Mouse (Mus musculus) fibroblast of lung, adult 2 months (primary cell): ENCODE results near the gene Lrrc3c.
"Not testable (repeated sequence)": the region's sequence is repeated elsewhere in the genome, so short reads cannot be mapped to it uniquely, and the experiment has no call there.

Experiments used
- DNase-seq: peaks from one replicate; pipeline ENCODE4 v3.0.0-alpha.2; 2011; ENCODE audit warnings: low read depth

Gene Lrrc3c

DNA sequence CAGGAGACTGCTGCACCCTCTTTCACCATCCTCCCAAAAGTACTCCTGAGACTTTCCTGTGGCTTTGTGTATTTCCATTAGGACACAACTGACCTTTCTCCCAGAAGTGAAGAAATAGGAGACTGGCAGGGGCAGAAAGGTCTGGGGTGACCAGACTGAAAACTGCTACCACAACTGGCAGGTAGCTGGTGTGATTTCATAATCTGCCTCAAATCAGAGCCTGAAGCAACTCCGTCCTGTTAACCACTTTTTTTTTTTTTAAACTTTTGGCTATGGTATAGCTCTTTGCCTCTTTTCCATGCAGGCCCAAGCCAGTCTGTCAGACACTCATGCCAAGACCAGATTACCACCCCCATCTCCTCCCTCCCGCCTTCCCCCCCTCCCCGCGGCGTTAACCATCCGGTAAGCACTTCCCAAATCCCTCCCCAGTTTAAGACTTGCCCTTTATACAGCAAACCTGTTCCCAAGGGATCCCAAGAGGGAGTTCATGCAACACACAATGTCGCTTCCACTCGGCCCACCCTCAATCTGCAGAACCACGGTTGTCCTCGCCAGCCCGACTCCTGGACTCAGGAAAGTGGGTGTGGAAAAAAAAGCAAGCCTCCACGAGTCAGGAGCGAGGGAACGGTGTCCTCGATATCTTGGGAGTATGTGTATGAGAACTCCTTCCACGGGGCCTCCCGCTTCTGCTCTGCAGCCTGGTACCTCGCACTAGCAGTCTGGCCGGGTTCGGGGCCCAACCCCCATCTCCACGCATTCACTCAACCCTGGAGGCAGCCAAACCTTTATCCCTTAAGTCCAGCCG, 11.8 kb upstream of the Lrrc3c start:
- DNase-seq: no peak

DNA sequence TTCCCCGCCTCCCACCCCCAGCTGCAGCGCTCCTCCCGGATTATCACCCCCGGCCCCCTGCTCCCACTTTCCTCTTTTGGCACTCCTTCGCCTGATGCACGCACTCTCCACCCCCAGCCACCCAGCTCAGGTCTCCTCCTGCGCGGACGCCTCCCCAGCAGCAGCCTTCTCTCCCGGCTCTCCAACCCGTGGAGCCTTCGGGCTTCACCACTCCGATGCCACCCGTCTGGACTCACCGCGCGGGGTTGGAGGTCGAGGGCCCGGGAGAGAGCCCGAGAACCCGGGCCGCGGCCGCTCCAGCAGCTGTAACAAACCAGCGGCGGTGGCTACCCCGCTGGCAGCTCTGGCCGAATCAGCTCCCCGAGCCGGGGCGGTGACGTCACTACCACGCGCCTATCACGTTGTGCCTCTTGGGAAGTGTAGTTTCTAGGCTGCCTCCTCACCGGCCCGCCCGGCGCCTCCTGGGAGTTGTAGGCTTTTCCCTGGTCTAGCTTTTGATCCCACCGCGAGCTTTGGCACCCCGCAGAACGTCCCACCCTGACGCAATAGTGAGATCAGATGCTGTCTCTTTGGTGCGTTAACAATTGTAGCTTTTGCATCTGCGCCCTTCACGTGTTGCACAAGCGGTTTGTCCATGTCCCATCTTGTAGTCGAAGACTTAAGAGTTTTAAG, 11.1 kb upstream of the Lrrc3c start, which contains the start of gene Ormdl3:
Gene Ormdl3 (minus strand): TSS at position 477 of the 672 bp plus-strand sequence.
- peak; percentile 86 for DNase-seq

DNA sequence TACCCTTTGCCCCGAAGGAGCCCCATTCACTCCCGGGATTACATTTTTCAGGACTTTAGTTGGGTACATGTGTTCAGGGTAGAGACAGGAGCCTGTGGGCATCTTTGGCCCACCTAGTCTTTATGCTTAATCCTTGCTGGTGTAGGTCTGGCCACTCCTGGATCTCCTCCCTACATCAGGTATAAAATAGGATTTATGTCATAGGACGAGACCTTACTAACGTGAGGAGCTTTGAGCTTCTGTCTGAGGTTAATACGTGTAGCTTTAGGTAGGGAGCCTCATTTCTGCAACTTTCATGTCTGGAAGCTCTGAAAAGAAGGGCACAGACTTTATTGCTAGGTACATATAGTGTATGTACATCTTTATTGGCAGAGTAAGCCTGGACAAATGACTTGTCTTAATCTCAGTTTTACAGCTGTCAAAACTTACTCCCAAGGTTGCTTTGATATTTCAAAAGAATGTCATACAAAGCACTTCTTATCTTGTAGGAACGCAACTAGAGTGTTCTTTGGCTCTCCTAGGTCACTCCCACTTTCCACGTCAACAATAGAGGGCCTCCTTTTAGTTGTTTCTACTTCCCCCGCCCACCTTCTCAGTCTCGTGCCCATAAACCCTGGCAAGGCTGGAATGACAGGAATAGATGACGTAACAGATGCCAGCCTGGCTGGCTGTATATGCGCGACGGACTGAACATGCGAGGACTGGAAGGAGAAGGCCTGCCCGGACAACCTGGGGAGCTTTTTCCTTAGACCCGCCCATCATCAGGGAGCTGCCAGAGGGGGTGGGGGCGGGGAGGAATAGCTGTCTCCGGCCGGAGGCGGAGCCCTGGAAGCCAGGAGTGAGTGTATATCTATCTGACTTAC, 10.2 kb upstream of the Lrrc3c start:
- no peak for DNase-seq

DNA sequence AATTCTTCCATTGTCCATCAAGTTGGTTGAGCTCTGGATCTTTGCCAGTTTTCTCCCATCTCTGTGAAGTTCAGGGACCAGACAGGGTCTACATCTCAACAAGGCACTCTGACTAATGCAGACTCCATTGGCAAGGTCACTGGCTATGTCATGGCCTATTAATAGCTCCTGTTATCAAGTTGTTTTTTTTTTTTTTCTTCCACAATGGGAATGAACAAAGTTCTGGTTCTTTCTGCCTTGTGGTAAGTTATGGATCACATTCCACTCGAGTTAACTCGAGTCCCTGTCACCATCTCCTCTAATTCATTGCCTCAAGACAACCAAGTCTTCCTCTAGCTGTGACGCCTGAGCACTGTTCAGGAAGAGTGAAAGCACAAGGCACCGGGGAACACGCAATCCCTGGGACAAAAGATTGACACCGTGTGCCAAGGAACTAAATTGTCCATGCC, 9.2 kb upstream of the Lrrc3c start:
- no peak for DNase-seq

DNA sequence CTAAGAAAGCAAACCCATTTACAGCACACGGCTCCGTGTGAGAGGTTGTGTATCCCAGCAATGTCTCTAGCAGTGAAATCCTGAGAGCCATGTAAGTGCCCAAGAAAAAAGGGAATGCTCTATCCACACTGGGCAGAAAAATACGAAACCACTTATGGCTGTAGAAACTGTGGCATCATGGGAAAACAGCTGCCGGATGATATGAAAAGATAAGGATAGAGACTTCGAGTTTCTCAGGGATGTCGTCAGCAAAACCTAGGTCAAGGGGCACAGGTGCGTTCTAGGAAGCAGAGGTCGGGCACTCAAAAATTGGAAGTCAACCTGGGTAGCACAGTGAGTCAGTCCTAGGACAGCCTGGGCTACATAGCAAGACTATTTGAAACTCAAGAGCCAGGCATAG, 8.8 kb upstream of the Lrrc3c start:
- no peak for DNase-seq

DNA sequence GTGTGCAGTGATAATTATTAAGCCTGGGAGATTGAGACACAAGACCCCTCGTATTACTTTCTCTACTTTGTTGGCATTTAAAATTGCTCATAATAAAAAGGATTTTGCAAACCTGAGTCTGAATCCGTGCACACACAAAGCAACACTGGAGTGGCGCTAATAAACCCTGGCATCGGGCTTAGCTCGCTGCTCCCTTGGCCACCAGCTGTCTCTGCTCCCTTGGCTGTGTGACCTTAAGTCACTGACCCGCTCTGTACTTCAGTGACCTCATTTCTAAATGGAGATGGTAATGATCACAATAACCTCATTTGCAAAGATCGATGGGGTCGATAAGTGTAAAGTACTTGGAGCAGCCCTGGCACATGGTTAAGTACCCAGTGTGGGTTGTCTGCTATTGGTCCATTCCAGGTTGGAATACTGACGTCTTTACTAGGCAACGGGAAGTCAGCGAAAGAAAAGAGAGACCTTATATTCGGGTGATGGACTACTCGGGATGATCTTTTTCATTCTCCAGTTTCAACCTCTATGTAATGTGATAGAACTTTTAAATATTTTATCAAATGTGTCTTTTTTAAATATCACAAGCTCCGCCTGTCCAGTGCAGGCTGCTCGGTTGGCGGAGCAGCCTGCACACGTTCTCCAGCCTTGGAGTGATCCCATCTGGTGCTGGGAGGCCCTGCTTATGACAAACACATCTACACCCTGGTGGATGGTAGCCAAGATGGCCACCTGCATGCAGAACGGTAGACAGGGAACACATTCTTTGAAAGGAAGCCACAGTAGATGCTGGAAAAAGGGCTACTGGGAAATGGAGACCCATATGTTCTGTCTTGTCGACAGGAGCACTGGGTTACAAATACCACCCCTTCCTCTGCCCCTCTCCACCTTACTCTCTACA, 7.3 kb upstream of the Lrrc3c start:
- DNase-seq: no peak

DNA sequence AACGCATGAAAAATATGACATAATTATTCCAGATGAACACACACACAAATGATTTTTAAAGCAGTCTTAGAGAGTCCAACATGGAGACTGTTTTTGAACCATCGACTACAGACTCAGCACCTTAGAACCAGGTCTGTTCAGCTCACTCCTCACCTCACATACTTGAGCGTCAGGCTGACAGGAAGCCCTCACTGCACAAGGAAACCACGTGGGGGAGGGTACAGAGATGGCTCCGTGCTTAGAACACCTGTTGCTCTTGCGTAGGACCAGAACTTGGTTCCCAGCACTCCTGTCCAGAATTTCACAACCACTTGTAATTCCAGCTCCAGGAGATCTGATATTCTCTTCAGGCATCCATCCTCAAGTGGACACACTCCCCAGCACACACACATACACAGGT, 3.1 kb upstream of the Lrrc3c start:
- no peak for DNase-seq

DNA sequence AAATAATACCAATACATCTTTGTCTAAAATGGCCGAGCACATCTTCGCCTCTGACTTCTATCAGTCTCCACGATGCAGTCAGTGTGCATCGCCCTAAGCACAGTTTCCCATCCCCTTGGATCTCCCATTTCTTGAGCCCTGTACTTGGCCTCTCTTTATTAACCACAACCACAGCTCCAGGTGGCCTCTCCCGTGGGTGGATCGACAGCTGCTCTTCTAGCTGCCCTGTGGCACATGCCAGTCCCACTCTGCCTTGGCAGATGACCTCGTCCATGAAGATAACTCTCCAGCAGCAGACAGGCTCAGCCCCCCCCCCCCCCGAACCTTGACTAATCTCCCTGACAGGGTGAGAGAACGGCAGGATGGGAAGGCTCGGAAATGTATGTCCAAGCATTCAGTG, 2.6 kb upstream of the Lrrc3c start:
- DNase-seq: no peak

DNA sequence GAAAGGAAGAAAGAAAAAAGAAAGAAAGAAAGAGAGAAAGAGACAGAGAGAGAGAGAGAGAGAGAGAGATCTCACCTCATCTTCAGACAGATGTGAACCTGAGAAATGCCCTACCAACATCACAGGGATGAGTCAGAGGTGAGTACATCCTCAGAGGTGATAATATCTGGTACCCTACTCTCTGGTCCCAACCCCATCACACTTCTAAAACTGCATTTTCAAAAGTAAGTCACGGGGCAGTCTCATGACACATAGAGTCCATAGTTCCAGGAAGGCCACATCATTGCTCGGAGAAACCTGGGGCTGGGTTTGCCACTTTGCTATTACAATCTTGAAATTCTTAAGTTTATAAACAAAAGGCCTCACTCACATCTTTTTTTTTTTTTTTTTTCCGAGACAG, 2.1 kb upstream of the Lrrc3c start:
- DNase-seq: no peak

DNA sequence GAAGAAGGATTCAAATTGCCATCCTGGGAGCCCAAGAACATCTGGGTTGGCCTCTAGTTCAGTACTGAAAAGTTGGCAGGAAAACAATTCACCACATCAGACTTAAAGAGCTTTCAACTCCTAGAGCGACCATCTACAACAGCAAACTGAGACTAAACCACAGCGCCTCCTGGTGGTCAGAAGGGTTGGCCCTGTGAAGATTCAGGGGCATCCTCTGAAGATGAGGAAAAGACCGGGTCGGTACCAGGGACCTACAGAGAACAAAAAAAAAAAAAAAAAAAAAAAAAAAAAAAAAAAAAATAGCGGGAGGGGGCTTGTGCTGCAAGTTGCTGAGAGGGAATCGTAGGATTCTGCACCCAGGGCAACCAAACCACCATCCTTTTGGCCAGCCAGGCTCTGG, 728 bp upstream of the Lrrc3c start:
- no peak for DNase-seq

DNA sequence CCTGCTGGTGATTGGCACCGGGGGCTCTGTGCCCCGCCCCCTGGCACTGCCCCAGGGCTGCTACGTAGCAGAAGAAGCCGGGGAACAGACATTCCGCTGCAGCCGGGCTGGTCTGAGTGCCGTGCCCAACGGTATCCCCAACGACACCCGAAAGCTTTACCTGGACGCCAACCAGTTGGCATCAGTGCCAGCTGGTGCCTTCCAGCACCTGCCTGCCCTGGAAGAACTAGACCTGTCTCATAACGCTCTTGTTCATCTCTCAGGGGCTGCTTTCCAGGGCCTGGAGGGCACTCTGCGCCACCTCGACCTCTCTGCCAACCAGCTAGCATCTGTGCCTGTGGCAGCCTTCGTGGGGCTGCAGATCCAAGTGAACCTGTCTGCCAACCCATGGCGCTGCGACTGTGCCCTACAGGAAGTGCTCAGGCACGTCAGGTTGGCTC, 780 bp downstream of the Lrrc3c start:
- DNase-seq: no peak

DNA sequence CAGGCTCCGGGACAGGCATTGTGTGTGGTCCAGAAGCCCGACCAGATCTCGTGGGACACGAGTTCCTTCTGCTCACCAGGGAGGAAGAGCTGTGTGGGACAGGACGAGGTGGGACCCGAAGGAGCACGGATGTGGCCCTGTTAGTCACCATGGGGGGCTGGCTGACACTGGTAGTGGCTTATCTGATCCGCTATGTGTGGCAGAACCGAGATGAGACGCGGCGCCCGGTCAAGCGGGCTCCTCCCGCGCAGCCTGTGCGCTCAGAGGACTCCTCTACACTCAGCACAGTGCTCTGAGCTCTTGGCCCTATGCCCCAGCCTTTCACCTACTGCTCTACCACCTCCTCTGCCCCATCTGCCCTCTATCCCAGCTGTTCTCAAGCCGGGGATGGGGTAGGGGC, 1.2 kb downstream of the Lrrc3c start:
- DNase-seq: no peak

DNA sequence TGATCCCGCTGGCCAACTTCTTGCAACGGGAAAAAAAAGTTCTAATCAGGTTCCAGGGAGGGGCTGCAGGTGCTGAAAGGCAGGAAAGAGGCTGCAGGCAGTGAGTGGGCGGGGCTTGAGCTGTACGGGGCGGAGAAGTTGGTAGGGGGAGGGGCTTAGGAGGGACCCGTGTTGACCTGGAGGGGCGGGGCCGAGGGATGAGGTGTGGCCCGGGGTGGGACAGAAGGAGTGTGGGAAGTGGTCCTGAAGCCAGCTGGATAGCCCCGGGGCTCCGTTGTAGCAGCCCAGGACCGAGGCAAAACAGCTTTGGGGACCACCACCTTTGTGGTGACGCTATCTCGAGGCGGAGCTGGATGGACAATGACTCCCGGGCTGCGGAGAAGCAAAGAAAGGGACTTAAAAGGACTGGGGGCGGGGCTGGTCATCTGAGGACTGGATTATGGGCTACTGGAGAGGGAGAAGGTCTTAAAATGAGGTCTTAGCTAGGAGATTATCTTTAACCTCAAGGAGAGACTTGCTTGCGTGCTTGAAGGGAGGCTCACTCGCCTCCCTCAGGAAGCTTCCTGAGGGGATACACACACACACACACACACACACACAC, 4.1 kb downstream of the Lrrc3c start:
- DNase-seq: no peak

DNA sequence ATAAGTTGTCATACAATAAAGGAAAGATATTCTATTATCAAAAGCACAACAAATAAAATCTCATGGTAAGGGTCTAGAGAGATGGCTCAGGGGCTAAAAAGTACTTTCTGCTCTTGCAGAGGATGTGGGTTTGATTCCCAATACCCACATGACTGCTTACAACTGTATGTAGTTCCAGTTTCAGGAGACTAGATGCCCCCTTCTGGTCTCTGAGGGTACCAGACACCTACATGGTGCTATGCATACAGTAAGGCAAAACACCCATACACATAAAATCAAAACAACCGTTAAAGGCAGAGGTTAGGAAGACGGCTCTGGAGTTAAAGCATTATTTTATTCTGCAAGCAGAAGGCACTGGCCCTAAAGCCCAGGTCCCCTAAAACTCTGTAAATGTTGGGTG, 5.9 kb downstream of the Lrrc3c start:
- no peak for DNase-seq

DNA sequence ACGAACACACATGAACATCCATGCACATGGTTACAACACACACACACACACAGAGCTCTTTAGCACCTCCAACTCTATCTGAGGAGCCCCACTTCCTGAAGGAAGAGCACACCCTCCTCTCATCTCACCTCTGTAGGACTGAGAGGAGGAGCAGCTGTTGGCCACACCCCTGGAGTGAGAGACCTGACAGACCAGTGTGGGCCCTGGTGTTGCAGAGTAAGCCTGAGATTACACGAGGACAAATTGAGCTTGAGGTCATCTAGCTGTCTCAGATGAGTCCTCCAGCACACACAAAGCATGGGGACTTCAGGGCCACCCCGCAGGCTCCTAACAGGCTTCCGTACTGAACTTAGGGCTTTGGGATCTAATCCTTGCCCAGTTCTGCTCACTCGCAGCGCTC, 6.8 kb downstream of the Lrrc3c start:
- not testable (repeated sequence) for DNase-seq

DNA sequence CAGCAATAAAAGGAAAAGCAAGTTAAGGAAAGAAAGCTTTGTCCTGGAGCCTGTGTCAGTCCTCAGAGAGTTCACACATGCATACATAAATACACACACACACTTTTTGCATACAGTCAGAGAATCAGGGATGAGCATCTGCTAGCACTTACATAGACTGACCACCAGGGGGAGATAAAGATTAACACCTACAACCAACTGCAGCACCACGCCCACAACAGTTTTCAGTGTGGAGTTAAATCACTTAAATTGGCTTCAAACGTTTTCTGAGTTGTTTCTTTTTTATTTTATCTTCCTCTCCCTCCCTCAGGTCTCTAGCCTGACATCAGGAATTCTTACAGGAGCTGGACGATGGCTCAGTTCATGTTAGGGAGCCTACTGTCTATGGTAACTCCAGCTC, 8.7 kb downstream of the Lrrc3c start:
- no peak for DNase-seq

DNA sequence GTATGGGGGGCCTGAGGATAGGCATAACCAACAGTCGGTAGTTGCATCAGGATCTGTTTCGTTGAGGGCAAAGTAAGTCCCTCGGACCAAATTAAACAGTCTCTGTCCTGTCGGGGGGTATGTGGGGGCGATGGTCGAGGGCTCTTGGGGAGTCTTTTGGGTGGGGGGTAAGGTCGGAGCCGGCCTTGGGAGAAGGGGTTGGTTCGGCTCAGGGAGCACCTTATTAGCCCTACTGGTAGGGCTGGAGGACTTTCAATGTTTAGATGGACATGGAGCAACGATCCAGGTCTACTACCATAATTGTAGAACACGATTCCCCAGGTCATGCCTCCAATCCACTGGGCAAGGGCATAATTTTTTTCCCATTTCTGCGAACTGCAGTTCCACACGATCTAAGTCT, 22.7 kb downstream of the Lrrc3c start:
- no peak for DNase-seq

DNA sequence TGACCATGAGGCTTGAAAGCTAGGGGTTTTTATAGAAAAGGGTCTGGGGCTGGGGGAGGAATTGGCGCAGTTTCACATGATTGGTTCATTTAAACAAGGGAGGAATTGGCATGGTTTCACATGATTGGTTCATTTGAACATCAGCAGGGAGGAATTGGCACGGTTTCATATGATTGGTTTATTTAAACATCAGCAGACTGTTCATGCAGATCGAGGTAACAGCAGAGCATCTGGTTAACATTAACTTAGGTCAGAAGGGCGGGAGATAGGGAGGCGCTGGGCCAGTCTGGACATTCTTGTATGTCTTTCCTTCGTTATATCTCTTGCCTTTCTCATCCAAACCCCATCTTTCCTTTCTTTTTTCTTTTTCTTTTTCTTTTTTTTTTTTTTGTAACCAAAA, 25.9 kb downstream of the Lrrc3c start:
- not testable (repeated sequence) for DNase-seq

DNA sequence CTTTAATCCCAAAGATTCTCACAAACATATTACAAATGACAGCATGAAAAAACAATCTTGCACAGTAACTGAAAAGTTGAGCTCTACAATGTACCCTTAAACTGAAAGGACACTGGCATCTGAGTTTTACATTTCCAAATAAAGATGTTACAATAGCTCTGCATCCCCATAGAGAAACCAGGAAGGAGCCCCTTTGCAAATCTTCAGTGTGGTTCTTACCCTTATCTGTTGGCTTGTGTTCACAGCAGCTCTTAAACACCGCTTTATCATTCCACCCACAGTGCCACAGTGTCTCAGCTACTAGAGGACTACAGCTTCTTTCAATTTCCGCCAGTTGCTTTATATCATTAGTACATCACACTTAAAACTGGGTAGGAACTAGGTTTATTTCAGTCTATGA, 26.3 kb downstream of the Lrrc3c start:
- DNase-seq: not testable (repeated sequence)

DNA sequence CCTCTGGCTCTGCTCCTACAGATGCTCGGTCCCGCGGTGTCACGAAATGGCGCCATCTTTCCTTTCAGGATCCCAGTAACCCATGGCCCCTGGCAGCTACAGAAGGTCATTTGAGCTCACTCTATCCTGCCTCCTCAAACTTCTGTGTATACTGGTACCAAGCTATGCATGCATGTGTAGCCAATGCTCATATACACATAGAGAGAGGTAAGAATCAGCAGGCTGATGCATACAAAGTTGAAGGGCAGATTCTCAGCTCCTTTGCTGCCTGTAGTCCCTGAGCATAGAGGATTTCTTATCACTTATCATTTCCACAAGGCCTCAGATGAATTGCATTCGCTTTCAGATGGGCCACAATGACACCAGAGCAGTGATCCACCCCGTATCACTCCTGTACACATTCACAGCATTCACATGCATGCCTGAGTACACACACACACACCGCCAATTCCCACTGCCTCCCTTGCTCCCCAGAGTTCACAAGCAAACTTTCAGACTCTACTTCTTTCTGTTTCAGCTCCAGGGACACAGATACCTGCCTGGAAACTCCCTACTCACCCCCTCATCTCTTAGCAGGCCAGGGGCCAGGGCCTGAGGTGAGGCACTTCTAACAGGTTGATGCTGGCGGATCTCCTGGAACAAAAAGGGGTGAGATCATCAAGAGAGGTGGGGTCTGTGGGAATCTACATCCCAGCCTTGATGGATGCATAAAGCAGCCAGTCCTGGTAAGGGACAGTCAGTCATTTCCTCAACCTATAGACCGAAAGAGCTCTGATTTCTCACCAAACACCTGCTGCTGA, 27.7 kb downstream of the Lrrc3c start, which contains the start of the genes Gm12355 and Gsdma3:
Gene Gm12355 (minus strand): TSS at position 51 of the 800 bp plus-strand sequence.
Gene Gsdma3 (plus strand): TSS at position 750 of the 800 bp plus-strand sequence.
- no peak for DNase-seq
